ENCODE assay signal across 7 mouse cellular contexts in the genomic region with DNA sequence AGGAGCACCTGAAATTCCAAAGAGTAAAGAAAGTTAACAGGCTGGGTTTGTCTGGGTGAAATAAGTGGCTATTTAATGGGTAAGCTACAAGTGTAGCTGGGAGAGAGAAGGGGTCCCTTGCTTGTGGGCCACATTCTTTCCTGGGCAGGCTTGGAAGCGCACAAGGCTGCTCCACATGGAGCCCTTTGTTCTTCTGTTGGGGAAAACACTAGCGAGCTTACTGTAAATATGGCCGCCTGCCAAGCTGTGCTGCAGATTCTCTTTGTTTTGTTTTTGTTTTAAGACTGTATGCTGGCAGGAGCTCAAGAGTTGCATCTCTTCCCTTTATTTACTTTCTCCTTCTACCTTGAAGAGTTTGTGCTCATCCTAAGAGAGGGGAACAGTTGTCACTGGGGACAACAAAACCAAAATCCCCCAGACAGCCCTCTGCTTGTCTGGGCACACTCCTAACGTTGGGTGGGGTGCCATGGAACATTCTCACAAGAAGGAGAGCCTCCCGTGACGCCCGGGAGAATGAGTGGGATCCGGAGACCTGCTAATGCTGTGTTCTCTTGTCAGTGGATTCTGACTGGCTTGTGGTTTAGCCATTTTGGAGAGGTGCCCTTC.
DNase-seq lines count a peak whose midpoint lies in the region; ATAC-seq and TF ChIP-seq lines count a peak whose summit lies in the region.

No protein-coding gene starts in this region.

- TF ChIP-seq EP300 in lung, postnatal 0 days (IDR thresholded peaks at IDR 0.05), result no peak

- H3K27ac ChIP-seq in layer of hippocampus, adult 2 months, result peak overlapping the region; percentile 8; the same call in 1 of the 2 replicates
- no peak overlapping the region for H3K27ac ChIP-seq in lung, postnatal 0 days (ENCODE audit: low read length)

- peak overlapping the region; percentile 18; the same call in 1 of the 2 replicates for H3K4me3 ChIP-seq in layer of hippocampus, adult 2 months
- no peak overlapping the region for H3K4me3 ChIP-seq in lung, postnatal 0 days (ENCODE audit: low read depth, low read length)

- H3K9me3 ChIP-seq in lung, postnatal 0 days (ENCODE audit: low read length), result no peaks in the 10 kb centered on the region

- H3K4me1 ChIP-seq in lung, postnatal 0 days (ENCODE audit: insufficient read depth, low read depth, low read length), result no peaks in the 10 kb centered on the region; the same call in 1 of the 2 replicates

- no peak for TF ChIP-seq CTCF in layer of hippocampus, adult 2 months (conservative IDR thresholded peaks at IDR 0.05)
- TF ChIP-seq CTCF in lung, postnatal 0 days (IDR thresholded peaks at IDR 0.05), result no peak

- no peak overlapping the region for H3K9ac ChIP-seq in lung, postnatal 0 days (replicated peaks; ENCODE audit: low read depth)

- no peaks in the 10 kb centered on the region for H3K36me3 ChIP-seq in lung, postnatal 0 days (ENCODE audit: insufficient read depth, low read length)

- 32% methylated on average over 8 of the region's 8 CpGs for WGBS in lung, postnatal 0 days

- no peaks in the 10 kb centered on the region for H3K27me3 ChIP-seq in lung, postnatal 0 days (replicated peaks; ENCODE audit: insufficient read depth, low read length)

- H3K4me2 ChIP-seq in lung, postnatal 0 days (replicated peaks; ENCODE audit: low read depth, low read length), result no peak overlapping the region

- DNase-seq in layer of hippocampus, adult 2 months (ENCODE audit: low spot score in 2 of 2), result no peak
- no peak for DNase-seq in layer of hippocampus, adult 8-10 months (ENCODE audit: low spot score in 2 of 2)
- DNase-seq in cerebellum, adult 18-20 months, result peak; percentile 54 to 63
- peak; percentile 40 for DNase-seq in heart, adult 8-10 months (ENCODE audit: low spot score)
- peak; percentile 71 for DNase-seq in lung, postnatal 0 days (ENCODE audit: low spot score)
- no peak for DNase-seq in thymus, postnatal 10 days (ENCODE audit: low spot score in 2 of 2)

- 0 out of 2 replicates have a peak, but pooled peaks have one; percentile 35 for ATAC-seq in lung, postnatal 0 days
- no peak for ATAC-seq in megakaryocyte-erythroid progenitor cell, adult 5-6 weeks (replicated peaks; ENCODE audit: low FRiP score, low TSS enrichment, poor library complexity, severe bottlenecking)

Comparison
In these comparisons a context has a peak if more than half of its experiments do, and no peak if none do; other contexts are left out.
1. DNase-seq: peak in cerebellum, adult 18-20 months (2 of 2), heart, adult 8-10 months (single experiment) and lung, postnatal 0 days (single experiment); none in layer of hippocampus, adult 2 months (0 of 2), layer of hippocampus, adult 8-10 months (0 of 2) and thymus, postnatal 10 days (0 of 2).